Mouse (Mus musculus) left cerebral cortex, postnatal 14 days (tissue): ENCODE measurements around the gene Cep104. TPM values are rescaled to one million over a fixed set of nuclear protein-coding genes. Genes with fewer than 3 reads are reported as not detected.
A peak's percentile ranks its signal among the peaks of the same experiment; 100 is the strongest.

Source experiments
- DNase-seq, 2 experiments: peaks; one replicate each; pipeline ENCODE4 v3.0.0; 2021 to 2022; ENCODE audit warnings: low spot score in 2 of 2, mixed read lengths in 1 of 2
- intact Hi-C: fragments of 180-260 bp; cut with DNase I; formaldehyde crosslinking; loops from one replicate; pipeline ENCODE4 v1.15.1; 2025
- total RNA-seq, 2 experiments: library from RNA; stranded (reverse); gene quantifications; 2 replicates each; pipeline ENCODE4 v1.2.3; 2021

The Cep104 gene
- total RNA-seq, 2 experiments from 2014 or later = 27.3 to 28.8 TPM

- intact Hi-C loops = loop anchor here (5.0 kb wide), 1 partner anchor 132 kb away; no protein-coding TSS in a partner anchor
- peak in 1 of 2 experiments; percentile 55 for DNase-seq
Measured at GRCm38 (mm10) chr4:154024729-154025521, 49.9 kb downstream of the Cep104 start.

- intact Hi-C loops = no loop called here
- DNase-seq = peak; percentile 73 to 74
Measured at GRCm38 (mm10) chr4:154025641-154026440, 50.8 kb downstream of the Cep104 start, which contains the start of gene Smim1. TSS of gene Smim1 (minus strand) at chr4:154026230.

- DNase-seq = no peak
- intact Hi-C loops = no loop called here
Measured at GRCm38 (mm10) chr4:154026441-154026761, 51.4 kb downstream of the Cep104 start.

GRCm38 (mm10) chr4:154028066-154028465 lies 53.1 kb downstream of the Cep104 start:
- intact Hi-C loops = no loop called here
- DNase-seq = no peak

GRCm38 (mm10) chr4:154028646-154029045 lies 53.7 kb downstream of the Cep104 start:
- intact Hi-C loops = no loop called here
- DNase-seq = no peak

GRCm38 (mm10) chr4:154037123-154037522 lies 62.1 kb downstream of the Cep104 start:
- no peak for DNase-seq
- intact Hi-C loops = no loop called here

GRCm38 (mm10) chr4:154042577-154042976 lies 67.6 kb downstream of the Cep104 start, which contains the start of gene Ccdc27:
TSS of gene Ccdc27 (minus strand) at chr4:154042677.
- no peak for DNase-seq
- intact Hi-C loops = no loop called here

GRCm38 (mm10) chr4:154045837-154046236 lies 70.8 kb downstream of the Cep104 start:
- no peak for DNase-seq
- intact Hi-C loops = no loop called here

GRCm38 (mm10) chr4:154051401-154051800 lies 76.4 kb downstream of the Cep104 start:
- intact Hi-C loops = no loop called here
- peak in 1 of 2 experiments; percentile 44 for DNase-seq

- intact Hi-C loops = no loop called here
- DNase-seq = no peak
Measured at GRCm38 (mm10) chr4:154053065-154053464, 78.1 kb downstream of the Cep104 start.

DNA sequence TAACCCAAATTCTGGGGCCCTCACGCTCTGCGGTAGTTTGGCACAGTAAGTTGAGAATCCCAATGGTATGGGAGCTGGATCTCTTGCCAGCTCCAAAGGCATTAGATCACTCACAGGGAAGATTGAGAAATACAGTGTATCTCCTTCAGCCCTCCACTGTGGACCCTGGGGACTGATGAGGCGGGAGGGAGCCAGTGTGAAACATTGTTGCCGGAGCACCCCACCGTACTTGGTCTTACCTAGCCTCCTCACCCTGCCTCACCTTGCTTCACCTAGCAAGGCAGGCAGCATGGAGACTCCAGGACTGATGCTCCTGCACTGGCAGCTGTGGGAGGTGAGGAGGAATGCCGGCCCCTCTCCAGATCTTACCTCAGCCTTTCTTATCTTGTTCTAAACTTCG lies 80.5 kb downstream of the Cep104 start:
- no peak for DNase-seq
- intact Hi-C loops = no loop called here

DNA sequence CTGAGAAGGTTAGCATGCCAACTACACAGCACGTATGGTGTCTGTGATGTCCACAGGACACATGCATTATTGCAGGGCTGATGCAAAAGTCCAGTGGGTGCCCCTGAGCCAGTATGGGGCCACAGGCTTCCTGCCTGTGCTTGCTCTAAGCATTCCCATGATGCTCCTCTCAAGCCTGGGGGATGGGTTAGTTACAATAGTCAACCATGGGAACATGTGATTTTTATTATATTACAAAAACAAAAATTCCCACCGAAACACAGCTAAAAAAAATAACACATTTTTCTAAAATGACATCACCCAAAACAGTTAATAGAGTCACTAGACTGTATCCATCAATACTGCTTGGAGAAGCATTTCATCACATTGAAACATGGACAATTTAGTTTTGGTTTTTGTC lies 81.1 kb downstream of the Cep104 start:
- intact Hi-C loops = no loop called here
- no peak for DNase-seq

GRCm38 (mm10) chr4:154056661-154057060 lies 81.7 kb downstream of the Cep104 start:
- intact Hi-C loops = no loop called here
- no peak for DNase-seq

DNA sequence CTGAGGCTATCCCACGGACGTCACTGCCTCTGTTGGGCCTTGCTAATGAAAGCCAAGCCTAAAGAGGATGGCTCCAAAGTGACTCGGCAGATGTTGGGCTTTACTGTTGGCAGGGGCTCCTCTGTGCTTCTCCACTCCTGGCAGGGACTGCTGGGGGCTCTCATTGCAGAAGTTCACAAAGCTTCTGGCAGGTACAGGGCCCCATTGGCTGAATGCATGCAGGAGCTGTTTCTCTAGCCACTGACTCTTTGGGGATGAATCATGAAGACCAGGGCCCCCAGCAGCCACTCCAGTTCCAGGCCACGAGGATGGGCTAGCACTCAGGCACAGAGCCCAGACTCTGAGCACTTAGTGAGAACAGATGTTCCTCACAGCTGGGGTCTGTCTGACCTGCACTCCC lies 82.7 kb downstream of the Cep104 start:
- intact Hi-C loops = no loop called here
- no peak for DNase-seq

Other genes starting within 250 kb of the Cep104 start
- 10 to 100 TPM; 22.1 to 23.2 TPM for gene A430005L14Rik, start 18.0 kb upstream of the Cep104 start, total RNA-seq
- gene Dffb, start 68 bp upstream of the Cep104 start, total RNA-seq = 10 to 100 TPM; 12.6 to 13.3 TPM
- 10 to 100 TPM; 48.9 to 49.8 TPM for gene Lrrc47, start 36.5 kb downstream of the Cep104 start, total RNA-seq
- 1 to 10 TPM; 4.5 to 4.9 TPM for gene Smim1, start 51.0 kb downstream of the Cep104 start, total RNA-seq
- under 1 TPM; 0.26 to 0.32 TPM for gene Ccdc27, start 67.5 kb downstream of the Cep104 start, total RNA-seq
- gene Trp73, start 165.0 kb downstream of the Cep104 start, total RNA-seq = under 1 TPM; 0.48 to 0.95 TPM
- 10 to 100 TPM; 28.1 to 28.7 TPM for gene Wrap73, start 167.2 kb downstream of the Cep104 start, total RNA-seq
- gene Tprgl, start 185.5 kb downstream of the Cep104 start, total RNA-seq = 100 to 1,000 TPM; 144 to 149 TPM
- 10 to 100 TPM in 1 of 2 experiments, 1 to 10 TPM in 1; 8.4 to 11.2 TPM for gene Megf6, start 195.5 kb downstream of the Cep104 start, total RNA-seq